In genomic region chr12:37268636-37269152, GRCm38 (mm10) we compare ENCODE assay signal across 23 mouse cellular contexts. TPM values are rescaled to one million over a fixed set of nuclear protein-coding genes. Genes with fewer than 3 reads are reported as not detected.
DNase-seq lines count a peak whose midpoint lies in the region; ATAC-seq and TF ChIP-seq lines count a peak whose summit lies in the region.
"Had no signal": no experiment of that assay in that cellular context is flagged by ENCODE, and none has a peak within 500 bp of the region (broad histone marks: within the 10 kb centered on the region; RNA-seq: fewer than 3 reads in every experiment).

No protein-coding gene starts in this region.

- no peaks in the 10 kb centered on the region for H3K9me3 ChIP-seq in lung, postnatal 0 days (ENCODE audit: low read length)
- H3K9me3 ChIP-seq in forebrain, embryonic 12.5 days = no peaks in the 10 kb centered on the region
- H3K9me3 ChIP-seq in liver, embryonic 11.5 days (ENCODE audit: control insufficient read depth, low read length) = no peaks in the 10 kb centered on the region
- H3K9me3 ChIP-seq: forebrain, embryonic 13.5 days; megakaryocyte, embryonic 14.5 days; midbrain, embryonic 15.5 days; neural tube, embryonic 15.5 days had no signal

- peak; percentile 97 for DNase-seq in heart, adult 11 months
- DNase-seq in heart, postnatal 25 days (ENCODE audit: low spot score) = no peak
- peak; percentile 26 for DNase-seq in lung, postnatal 0 days (ENCODE audit: low spot score)
- no peak for DNase-seq in lung, adult 18-20 months
- DNase-seq in embryo, embryonic 11 days = peak; percentile 33
- no peak for DNase-seq in liver, embryonic 11.5 days (ENCODE audit: low spot score)
- DNase-seq: cerebellum, adult 9-10 months; gastrocnemius, postnatal 36 days; kidney, adult 8-10 months; kidney, postnatal 25 days; layer of hippocampus, adult 9-11 months; left cerebral cortex, postnatal 4 days; lung, adult 2 months; thymus, postnatal 36 days had no signal

- ATAC-seq in lung, postnatal 0 days = peak; percentile 73
- ATAC-seq in forebrain, embryonic 12.5 days (ENCODE audit: low FRiP score) = no peak
- ATAC-seq in liver, embryonic 11.5 days (replicated peaks; ENCODE audit: low FRiP score) = no peak
- ATAC-seq: forebrain, embryonic 13.5 days; midbrain, embryonic 15.5 days had no signal

- no peaks in the 10 kb centered on the region for H3K36me3 ChIP-seq in lung, postnatal 0 days (ENCODE audit: insufficient read depth, low read length)
- H3K36me3 ChIP-seq in forebrain, embryonic 12.5 days (replicated peaks) = no peaks in the 10 kb centered on the region
- no peaks in the 10 kb centered on the region for H3K36me3 ChIP-seq in liver, embryonic 11.5 days (ENCODE audit: control insufficient read depth, insufficient read depth, low read length)
- H3K36me3 ChIP-seq: midbrain, embryonic 15.5 days; neural tube, embryonic 15.5 days had no signal

- no peaks in the 10 kb centered on the region for H3K27me3 ChIP-seq in lung, postnatal 0 days (replicated peaks; ENCODE audit: insufficient read depth, low read length)
- no peaks in the 10 kb centered on the region for H3K27me3 ChIP-seq in forebrain, embryonic 12.5 days
- no peaks in the 10 kb centered on the region for H3K27me3 ChIP-seq in liver, embryonic 11.5 days (replicated peaks; ENCODE audit: control insufficient read depth, insufficient read depth, low read length)
- H3K27me3 ChIP-seq: CH12.LX; forebrain, embryonic 13.5 days; megakaryocyte, embryonic 14.5 days; midbrain, embryonic 15.5 days; neural tube, embryonic 15.5 days had no signal

- H3K4me2 ChIP-seq in lung, postnatal 0 days (replicated peaks; ENCODE audit: low read depth, low read length) = no peak overlapping the region
- H3K4me2 ChIP-seq in forebrain, embryonic 12.5 days = no peak overlapping the region
- no peak overlapping the region for H3K4me2 ChIP-seq in liver, embryonic 11.5 days
- H3K4me2 ChIP-seq: forebrain, embryonic 13.5 days; hindbrain, embryonic 14.5 days; midbrain, embryonic 15.5 days; neural tube, embryonic 15.5 days had no signal

- H3K9ac ChIP-seq in lung, postnatal 0 days (replicated peaks; ENCODE audit: low read depth) = no peak overlapping the region
- H3K9ac ChIP-seq in forebrain, embryonic 12.5 days = no peak overlapping the region
- H3K9ac ChIP-seq in liver, embryonic 11.5 days (ENCODE audit: low read depth, low read length) = no peak overlapping the region
- H3K9ac ChIP-seq: forebrain, embryonic 13.5 days; hindbrain, embryonic 14.5 days; midbrain, embryonic 15.5 days; neural tube, embryonic 15.5 days had no signal

- H3K27ac ChIP-seq in lung, postnatal 0 days (ENCODE audit: low read length) = no peak overlapping the region
- no peak overlapping the region for H3K27ac ChIP-seq in forebrain, embryonic 12.5 days
- no peak overlapping the region for H3K27ac ChIP-seq in liver, embryonic 11.5 days (ENCODE audit: low read depth, low read length)
- H3K27ac ChIP-seq: forebrain, embryonic 13.5 days; hindbrain, embryonic 14.5 days; left cerebral cortex, adult 2 months; midbrain, embryonic 15.5 days; neural tube, embryonic 15.5 days had no signal

- WGBS in lung, postnatal 0 days = 43% methylated on average over 6 of the region's 6 CpGs
- 69% methylated on average over 6 of the region's 6 CpGs for WGBS in forebrain, embryonic 12.5 days
- 52% methylated on average over 6 of the region's 6 CpGs for WGBS in liver, embryonic 11.5 days

- peak; percentile 92 for TF ChIP-seq EP300 in lung, postnatal 0 days (IDR thresholded peaks at IDR 0.05)

- no peak for TF ChIP-seq CTCF in lung, postnatal 0 days (IDR thresholded peaks at IDR 0.05)

- intact Hi-C loops in heart, postnatal 25 days (cut with DNase I) = loop anchor here (10.0 kb wide), 1 partner anchor 554 kb away; no protein-coding TSS in a partner anchor

- no peaks in the 10 kb centered on the region for H3K4me1 ChIP-seq in lung, postnatal 0 days (ENCODE audit: insufficient read depth, low read depth, low read length)
- no peaks in the 10 kb centered on the region for H3K4me1 ChIP-seq in forebrain, embryonic 12.5 days
- H3K4me1 ChIP-seq in liver, embryonic 11.5 days (replicated peaks; ENCODE audit: control insufficient read depth, insufficient read depth, low read length) = no peaks in the 10 kb centered on the region
- H3K4me1 ChIP-seq: forebrain, embryonic 13.5 days; megakaryocyte, embryonic 14.5 days; midbrain, embryonic 15.5 days; neural tube, embryonic 15.5 days had no signal

- H3K4me3 ChIP-seq in lung, postnatal 0 days (ENCODE audit: low read depth, low read length) = no peak overlapping the region
- no peak overlapping the region for H3K4me3 ChIP-seq in forebrain, embryonic 12.5 days (replicated peaks)
- no peak overlapping the region for H3K4me3 ChIP-seq in liver, embryonic 11.5 days (ENCODE audit: low read depth, low read length)
- H3K4me3 ChIP-seq: forebrain, embryonic 13.5 days; left cerebral cortex, adult 2 months; megakaryocyte, embryonic 14.5 days; midbrain, embryonic 15.5 days; myocyte; neural tube, embryonic 15.5 days had no signal

RNA-seq across cellular contexts. Expression of gene Agmo, which starts 27.3 kb away (rescaled TPM):
- 1 to 10 TPM; 1.8 TPM for total RNA-seq in heart, postnatal 25 days (2021)
- 2.7 and 3.0 TPM in 2 replicates for polyA plus RNA-seq in lung, postnatal 0 days (2015; fragmentation: Nextera tagmentation; extraction: Ambion mirVana)
- 0.13 and 0.29 TPM in 2 replicates for polyA plus RNA-seq in forebrain, embryonic 12.5 days (2016; fragmentation: Nextera tagmentation; extraction: Ambion mirVana)
- polyA plus RNA-seq in liver, embryonic 11.5 days (2014; fragmentation: Nextera tagmentation; extraction: Ambion mirVana) = 5.5 and 6.1 TPM in 2 replicates
- polyA plus RNA-seq: myocyte had no signal

Comparison
In these comparisons a context has a peak if more than half of its experiments do, and no peak if none do; other contexts are left out.
1. DNase-seq: peak in heart, adult 11 months (single experiment), lung, postnatal 0 days (single experiment) and embryo, embryonic 11 days (single experiment); none in heart, postnatal 25 days (single experiment), lung, adult 18-20 months (0 of 2) and liver, embryonic 11.5 days (single experiment).